Mouse (Mus musculus) ES-Bruce4 (cell line): ENCODE results near the gene Arhgap29. TPM values are rescaled to one million over a fixed set of nuclear protein-coding genes. Genes with fewer than 3 reads are reported as not detected.

ENCODE experiments used
- H3K27ac ChIP-seq: 2 replicates; pipeline ENCODE4 v1.5.1; 2012; ENCODE audit warnings: low read length, inconsistent platforms; ENCODE audit not compliant: insufficient read depth
- H3K27me3 ChIP-seq: 2 replicates; pipeline ENCODE4 v1.6.1; 2012; ENCODE audit warnings: mild to moderate bottlenecking, low read length, inconsistent platforms; ENCODE audit not compliant: control insufficient read depth, poor library complexity, insufficient read depth, severe bottlenecking
- H3K36me3 ChIP-seq: 2 replicates; pipeline ENCODE4 v1.6.1; 2012; ENCODE audit warnings: inconsistent platforms, mild to moderate bottlenecking, low read length, moderate library complexity; ENCODE audit not compliant: control insufficient read depth, poor library complexity, insufficient read depth, severe bottlenecking
- H3K4me1 ChIP-seq: one replicate; pipeline ENCODE4 v1.8.1; 2011; ENCODE audit warnings: low read length; ENCODE audit not compliant: control insufficient read depth, insufficient read depth
- H3K4me3 ChIP-seq: 2 replicates; pipeline ENCODE4 v1.5.1; 2011; ENCODE audit warnings: low read depth, mild to moderate bottlenecking, low read length
- H3K9ac ChIP-seq: 2 replicates; pipeline ENCODE4 v1.6.1; 2012; ENCODE audit warnings: low read depth, mild to moderate bottlenecking, inconsistent platforms; ENCODE audit not compliant: poor library complexity, severe bottlenecking
- H3K9me3 ChIP-seq: replicated peaks from 2 replicates; pipeline ENCODE4 v1.6.1; 2012; ENCODE audit warnings: mild to moderate bottlenecking, low read length, inconsistent platforms; ENCODE audit not compliant: control insufficient read depth, poor library complexity, insufficient read depth, severe bottlenecking
- CTCF ChIP-seq: IDR thresholded peaks from one replicate; pipeline ENCODE4 v1.8.1; 2011; ENCODE audit warnings: low read depth, low read length
- EP300 ChIP-seq: IDR thresholded peaks from 2 replicates; pipeline ENCODE4 v1.6.1; 2011; ENCODE audit warnings: low read depth, low read length; ENCODE audit not compliant: insufficient read depth
- POLR2A ChIP-seq: IDR thresholded peaks from one replicate; pipeline ENCODE4 v1.8.1; 2011; ENCODE audit warnings: low read length; ENCODE audit not compliant: insufficient read depth
- polyA plus RNA-seq: library from polyadenylated mRNA; stranded (reverse); fragments of >200 nt; gene quantifications from 2 replicates; pipeline ENCODE4 v1.2.4, GENCODE M21; 2011; ENCODE audit warnings: low read depth; ENCODE audit not compliant: missing spikeins, insufficient read depth, insufficient read length

The Arhgap29 gene
- polyA plus RNA-seq, 1 experiment: 70.1 TPM

GRCm38 (mm10) chr3:121956789-121957188, 4.4 kb downstream of the Arhgap29 start:
- H3K4me3 ChIP-seq: no peak overlapping the region
- peaks cover 3% of the 10 kb centered on the region for H3K27me3 ChIP-seq
- no peaks in the 10 kb centered on the region for H3K4me1 ChIP-seq
- H3K9ac ChIP-seq: no peak overlapping the region
- no peaks in the 10 kb centered on the region for H3K36me3 ChIP-seq
- H3K9me3 ChIP-seq: no peaks in the 10 kb centered on the region
- H3K27ac ChIP-seq: no peak overlapping the region
- peak; percentile 83 for TF ChIP-seq CTCF
- TF ChIP-seq EP300: no peak

- Histone ChIP-seq H3K4me1 (no peaks in the 10 kb centered on the region), H3K4me3 (no peak overlapping the region), H3K27ac (no peak overlapping the region), H3K9me3 (no peaks in the 10 kb centered on the region), H3K27me3 (peaks cover 3% of the 10 kb centered on the region), H3K36me3 (no peaks in the 10 kb centered on the region), H3K9ac (no peak overlapping the region)
- TF ChIP-seq EP300 (no peak), POLR2A (no peak), CTCF (no peak)
Measured at GRCm38 (mm10) chr3:121957606-121958344, 5.4 kb downstream of the Arhgap29 start.

GRCm38 (mm10) chr3:121964173-121964572, 11.8 kb downstream of the Arhgap29 start:
- Histone ChIP-seq H3K9me3 (no peaks in the 10 kb centered on the region), H3K4me3 (no peak overlapping the region), H3K27me3 (no peaks in the 10 kb centered on the region), H3K36me3 (no peaks in the 10 kb centered on the region), H3K27ac (no peak overlapping the region), H3K9ac (no peak overlapping the region), H3K4me1 (no peaks in the 10 kb centered on the region)
- TF ChIP-seq EP300: no peak
- TF ChIP-seq POLR2A: no peak
- TF ChIP-seq CTCF: peak; percentile 22

- Histone ChIP-seq H3K27ac (no peak overlapping the region), H3K27me3 (no peaks in the 10 kb centered on the region), H3K9me3 (no peaks in the 10 kb centered on the region), H3K9ac (peak overlapping the region; percentile 48), H3K4me3 (peak overlapping the region; percentile 80), H3K4me1 (no peaks in the 10 kb centered on the region), H3K36me3 (no peaks in the 10 kb centered on the region)
- TF ChIP-seq CTCF (no peak), EP300 (no peak), POLR2A (peak; percentile 93)
Measured at GRCm38 (mm10) chr3:121967681-121968476, 15.5 kb downstream of the Arhgap29 start.

- no peaks in the 10 kb centered on the region for H3K4me1 ChIP-seq
- no peaks in the 10 kb centered on the region for H3K9me3 ChIP-seq
- H3K36me3 ChIP-seq: no peaks in the 10 kb centered on the region
- no peak overlapping the region for H3K27ac ChIP-seq
- peak overlapping the region; percentile 43 for H3K4me3 ChIP-seq
- H3K9ac ChIP-seq: no peak overlapping the region; the same call in 1 of the 2 replicates
- H3K27me3 ChIP-seq: no peaks in the 10 kb centered on the region
- TF ChIP-seq EP300 (no peak), CTCF (no peak), POLR2A (no peak)
Measured at GRCm38 (mm10) chr3:121968621-121969020, 16.3 kb downstream of the Arhgap29 start.

- Histone ChIP-seq H3K9me3 (no peaks in the 10 kb centered on the region), H3K9ac (no peak overlapping the region), H3K27me3 (no peaks in the 10 kb centered on the region), H3K36me3 (no peaks in the 10 kb centered on the region), H3K27ac (no peak overlapping the region), H3K4me1 (no peaks in the 10 kb centered on the region), H3K4me3 (no peak overlapping the region)
- TF ChIP-seq POLR2A: no peak
- no peak for TF ChIP-seq EP300
- TF ChIP-seq CTCF: no peak
Measured at GRCm38 (mm10) chr3:121969451-121969850, 17.1 kb downstream of the Arhgap29 start.
